Mouse (Mus musculus) small intestine, adult 2 months (tissue): Measurements from ENCODE around the gene Emg1.

Experiments
- CTCF ChIP-seq: fragments of 200-500 bp; IDR thresholded peaks from 2 replicates; pipeline ENCODE4 v1.5.1; 2012; ENCODE audit warnings: low read depth, mild to moderate bottlenecking, control low read depth, inconsistent platforms, low read length, moderate library complexity, mixed read lengths; ENCODE audit not compliant: insufficient replicate concordance, insufficient read length; ENCODE audit errors: extremely low read depth
- POLR2A ChIP-seq: fragments of 200-500 bp; IDR thresholded peaks from 2 replicates; pipeline ENCODE4 v1.6.1; 2012; ENCODE audit warnings: low read depth, mild to moderate bottlenecking, control low read depth, inconsistent platforms, low read length, moderate library complexity

DNA sequence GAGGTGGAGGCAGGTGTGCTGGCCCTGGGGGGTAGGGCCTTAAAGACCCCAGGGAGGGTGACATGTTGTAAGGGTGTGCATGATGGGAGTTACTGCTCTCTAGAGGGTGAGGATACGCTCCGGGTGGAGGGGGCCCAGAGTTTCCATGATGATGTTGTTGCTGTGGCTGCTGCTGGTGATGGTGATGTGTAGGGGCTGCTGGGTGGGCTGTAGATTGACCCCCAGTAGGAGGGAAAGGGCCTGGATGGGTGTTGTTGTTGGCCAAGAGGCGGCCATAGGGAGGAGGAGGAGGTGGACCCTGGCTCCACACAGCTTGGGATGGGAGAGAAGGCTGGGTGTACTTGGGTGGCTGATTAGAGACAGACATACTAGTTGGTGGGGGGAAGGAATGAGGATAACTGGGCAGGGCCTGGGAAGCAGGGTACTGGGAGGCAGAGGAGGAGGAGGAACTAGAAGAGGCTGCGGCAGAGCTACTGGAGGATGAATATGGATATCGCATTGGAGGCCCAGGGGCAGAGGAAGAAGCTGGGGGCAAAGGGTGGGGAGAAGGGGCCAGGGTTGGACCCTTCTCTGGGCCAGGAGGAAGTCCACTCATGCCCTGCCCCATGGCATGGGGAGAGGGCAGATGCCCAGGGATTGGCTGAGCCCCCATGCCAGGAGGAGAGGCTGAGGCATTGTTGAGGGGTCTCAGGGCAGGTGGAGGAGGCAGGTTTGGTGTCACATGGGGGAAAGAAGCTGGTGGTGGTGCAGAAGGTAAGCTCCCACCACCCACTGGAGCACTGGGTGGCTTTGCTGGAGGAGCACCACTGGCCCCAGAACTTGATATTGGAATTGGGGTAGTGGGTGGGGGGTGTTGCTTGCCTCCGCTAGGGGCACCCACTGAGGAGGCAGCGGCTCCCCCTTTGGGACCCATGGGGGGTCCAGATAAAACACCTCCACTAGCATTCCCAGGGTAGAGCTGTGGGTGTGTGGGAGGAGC, 35.0 kb upstream of the Emg1 start:
- TF ChIP-seq CTCF (no peak), POLR2A (no peak)
